Mouse (Mus musculus) liver, embryonic 16.5 days (tissue): ENCODE results near the gene Mthfd2. TPM values are rescaled to one million over a fixed set of nuclear protein-coding genes. Genes with fewer than 3 reads are reported as not detected.
A peak's percentile ranks its signal among the peaks of the same experiment; 100 is the strongest.

Experiments used
- ATAC-seq: fragments of 200-750 bp; cut with Nextera tagmentation; 2 replicates; pipeline ENCODE4 v1.8.0; 2017; ENCODE audit warnings: low read depth, mild to moderate bottlenecking, moderate number of reproducible peaks, moderate library complexity
- H3K27ac ChIP-seq: fragments of 300-500 bp; sonication (generic); 2 replicates; pipeline ENCODE4 v1.5.1; 2014; ENCODE audit warnings: mild to moderate bottlenecking, low read length
- H3K27me3 ChIP-seq: fragments of 300-500 bp; sonication (generic); 2 replicates; pipeline ENCODE4 v1.6.1; 2014; ENCODE audit warnings: low read depth, low read length, mixed read lengths; ENCODE audit not compliant: control insufficient read depth, insufficient read depth
- H3K36me3 ChIP-seq: fragments of 300-500 bp; sonication (generic); 2 replicates; pipeline ENCODE4 v1.6.1; 2014; ENCODE audit warnings: mild to moderate bottlenecking; ENCODE audit not compliant: control insufficient read depth, insufficient read depth
- H3K4me1 ChIP-seq: fragments of 300-500 bp; sonication (generic); 2 replicates; pipeline ENCODE4 v1.6.1; 2014; ENCODE audit warnings: low read depth, low read length, mixed read lengths; ENCODE audit not compliant: control insufficient read depth
- H3K4me2 ChIP-seq: fragments of 300-500 bp; sonication (generic); 2 replicates; pipeline ENCODE4 v1.6.1; 2014; ENCODE audit warnings: low read depth, low read length, mixed read lengths
- H3K4me3 ChIP-seq: fragments of 300-500 bp; sonication (generic); 2 replicates; pipeline ENCODE4 v1.5.1; 2014; ENCODE audit warnings: low read depth, mild to moderate bottlenecking, low read length
- H3K9ac ChIP-seq: fragments of 300-500 bp; sonication (generic); 2 replicates; pipeline ENCODE4 v1.6.1; 2014; ENCODE audit warnings: low read depth, low read length
- H3K9me3 ChIP-seq: fragments of 300-500 bp; sonication (generic); replicated peaks from 2 replicates; pipeline ENCODE4 v1.6.1; 2016; ENCODE audit warnings: low read length; ENCODE audit not compliant: control insufficient read depth
- WGBS: fragments of 180-500 bp; shearing (Covaris S2); extraction: QIAGEN DNeasy Blood & Tissue Kit; methylation state at CpG from one replicate; pipeline ENCODE4 v1.1.7; 2014; ENCODE audit not compliant: insufficient replicate concordance; 5-methylcytosine and 5-hydroxymethylcytosine counted together
- polyA plus RNA-seq: library from polyadenylated mRNA; unstranded; fragments of >200 nt; fragmentation: Nextera tagmentation; extraction: Ambion mirVana; gene quantifications from 2 replicates; pipeline ENCODE4 v1.2.1, GENCODE M21; 2015

The Mthfd2 gene
- polyA plus RNA-seq, 1 experiment from 2014 or later, result 59.6 TPM

DNA sequence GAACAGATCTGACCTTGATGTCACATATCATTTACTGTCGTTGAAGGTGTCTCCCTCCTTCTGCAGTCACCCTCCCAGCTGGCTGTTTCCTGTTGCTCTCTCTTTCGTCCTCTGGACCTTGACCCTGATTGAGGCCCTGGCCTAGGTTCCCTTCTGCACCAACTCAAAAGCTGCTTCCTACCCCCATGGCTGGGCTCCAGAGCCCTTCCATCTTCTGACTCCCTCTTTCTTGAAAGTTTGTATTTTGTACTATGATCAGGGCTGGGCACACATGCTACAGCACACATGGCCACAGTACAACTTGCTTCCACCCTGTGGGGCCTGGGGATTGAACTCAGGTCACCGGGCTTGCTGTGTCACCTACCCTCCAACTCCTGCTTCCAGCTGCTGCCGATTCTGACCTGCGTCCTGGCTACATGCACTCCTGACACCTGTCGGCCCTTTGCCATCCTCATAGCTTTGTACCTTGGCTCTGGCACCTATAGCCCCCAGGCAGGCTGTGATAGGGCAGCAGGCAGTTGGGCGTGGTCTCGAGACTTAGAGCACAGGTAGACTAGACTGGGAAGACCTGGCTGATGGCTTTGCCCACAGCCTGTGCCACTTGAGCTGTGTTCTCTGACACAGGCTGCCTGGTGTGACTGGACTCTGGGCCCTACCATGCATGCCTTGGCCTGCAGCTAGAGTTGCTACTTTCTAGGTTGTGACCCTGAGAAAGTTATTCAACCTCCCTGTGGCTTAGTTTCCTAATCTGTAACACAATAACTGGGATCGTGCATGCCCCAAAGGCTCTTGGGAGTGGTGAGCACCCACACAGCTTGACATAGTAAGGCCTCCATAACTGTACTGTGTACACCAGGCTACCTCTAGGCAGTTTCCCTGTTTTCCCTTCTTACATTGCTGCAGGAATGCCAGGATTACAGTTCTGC lies 29.4 kb upstream of the Mthfd2 start:
- Histone ChIP-seq H3K27ac (peak overlapping the region; percentile 43), H3K4me2 (no peak overlapping the region), H3K4me1 (peaks cover 49% of the 10 kb centered on the region), H3K9ac (no peak overlapping the region), H3K4me3 (no peak overlapping the region), H3K36me3 (peaks cover 54% of the 10 kb centered on the region), H3K27me3 (no peaks in the 10 kb centered on the region), H3K9me3 (no peaks in the 10 kb centered on the region)
- WGBS, result 73% methylated on average over 9 of the region's 9 CpGs
- no peak for ATAC-seq

DNA sequence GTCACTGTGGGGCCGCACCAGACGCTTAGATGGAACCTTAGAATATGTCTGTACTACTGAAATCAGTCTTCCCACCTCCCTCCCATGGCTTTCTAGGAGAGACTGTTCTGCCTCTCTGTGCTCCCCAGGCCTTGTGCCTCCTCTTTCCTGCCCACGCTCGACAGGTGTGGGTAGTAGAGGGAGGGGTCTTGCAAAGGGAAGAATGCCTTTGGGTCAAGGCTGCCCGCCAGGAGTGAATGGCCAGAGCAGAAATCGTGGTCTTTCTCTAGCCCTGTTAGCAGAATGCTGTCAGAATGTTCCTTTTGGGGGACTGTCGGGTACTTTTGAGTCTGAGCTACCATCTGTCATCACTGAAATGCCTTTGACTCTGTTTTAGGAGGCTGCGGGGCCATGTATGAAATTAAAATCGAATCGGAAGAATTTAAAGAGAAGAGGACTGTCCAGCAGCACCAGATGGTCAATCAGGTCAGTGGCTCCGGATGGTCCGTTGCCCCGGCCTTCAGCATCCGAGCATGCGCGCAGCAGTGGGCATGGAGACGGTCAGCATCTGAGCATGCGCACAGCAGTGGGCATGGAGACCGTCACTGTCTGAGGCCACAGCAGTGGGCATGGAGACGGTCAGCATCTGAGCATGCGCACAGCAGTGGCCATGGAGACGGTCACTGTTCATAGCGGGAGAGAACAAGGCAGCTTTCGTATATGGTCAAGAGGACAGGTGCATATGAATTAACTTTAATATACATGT lies 27.1 kb upstream of the Mthfd2 start:
- peak overlapping the region; percentile 92 for H3K4me3 ChIP-seq
- H3K4me1 ChIP-seq, result peaks cover 58% of the 10 kb centered on the region
- H3K27me3 ChIP-seq, result no peaks in the 10 kb centered on the region
- peaks cover 33% of the 10 kb centered on the region for H3K36me3 ChIP-seq
- WGBS, result 87% methylated on average over 24 of the region's 24 CpGs
- peak overlapping the region; percentile 98 for H3K9ac ChIP-seq
- H3K9me3 ChIP-seq, result no peaks in the 10 kb centered on the region
- peak overlapping the region; percentile 84 for H3K4me2 ChIP-seq
- peak overlapping the region; percentile 97 for H3K27ac ChIP-seq
- no peak for ATAC-seq

DNA sequence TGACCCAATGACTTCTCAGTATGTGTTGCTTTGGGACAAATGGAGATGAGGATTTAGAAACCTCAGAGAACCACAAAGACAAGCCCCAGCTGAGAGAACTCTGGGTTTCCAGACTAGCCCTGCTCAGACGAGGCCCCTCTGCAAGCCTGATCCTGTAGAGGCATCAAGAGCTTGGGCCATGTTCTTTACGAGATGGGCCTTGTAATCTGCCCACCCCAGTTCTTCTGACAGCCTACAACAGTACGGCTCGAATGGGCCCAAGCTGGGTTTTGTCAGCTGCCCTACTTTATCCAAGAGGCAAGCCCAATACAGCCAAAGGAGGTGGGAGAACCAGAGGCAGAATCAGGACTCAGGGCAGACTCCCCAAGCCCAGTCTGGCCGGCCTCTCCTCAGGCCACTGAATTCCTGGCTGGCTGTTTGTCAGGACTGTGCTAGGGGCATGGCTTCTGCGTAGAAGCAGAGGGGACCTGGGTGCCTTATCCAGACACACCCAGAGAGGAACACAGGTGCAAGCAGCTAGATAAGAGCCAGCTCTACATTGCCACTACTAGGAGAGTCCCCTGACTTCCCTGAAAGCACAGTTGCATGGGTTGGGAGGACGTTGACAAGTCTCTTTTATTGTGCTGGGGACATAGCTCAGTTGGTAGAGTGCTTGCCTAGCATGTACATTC lies 25.9 kb upstream of the Mthfd2 start:
- Histone ChIP-seq H3K27ac (peak overlapping the region; percentile 97), H3K9me3 (no peaks in the 10 kb centered on the region), H3K4me3 (peak overlapping the region; percentile 92), H3K4me2 (peak overlapping the region; percentile 84), H3K9ac (peak overlapping the region; percentile 98), H3K36me3 (peaks cover 25% of the 10 kb centered on the region), H3K4me1 (peaks cover 55% of the 10 kb centered on the region), H3K27me3 (no peaks in the 10 kb centered on the region)
- ATAC-seq, result peak; percentile 94
- 20% methylated on average over 7 of the region's 7 CpGs for WGBS

DNA sequence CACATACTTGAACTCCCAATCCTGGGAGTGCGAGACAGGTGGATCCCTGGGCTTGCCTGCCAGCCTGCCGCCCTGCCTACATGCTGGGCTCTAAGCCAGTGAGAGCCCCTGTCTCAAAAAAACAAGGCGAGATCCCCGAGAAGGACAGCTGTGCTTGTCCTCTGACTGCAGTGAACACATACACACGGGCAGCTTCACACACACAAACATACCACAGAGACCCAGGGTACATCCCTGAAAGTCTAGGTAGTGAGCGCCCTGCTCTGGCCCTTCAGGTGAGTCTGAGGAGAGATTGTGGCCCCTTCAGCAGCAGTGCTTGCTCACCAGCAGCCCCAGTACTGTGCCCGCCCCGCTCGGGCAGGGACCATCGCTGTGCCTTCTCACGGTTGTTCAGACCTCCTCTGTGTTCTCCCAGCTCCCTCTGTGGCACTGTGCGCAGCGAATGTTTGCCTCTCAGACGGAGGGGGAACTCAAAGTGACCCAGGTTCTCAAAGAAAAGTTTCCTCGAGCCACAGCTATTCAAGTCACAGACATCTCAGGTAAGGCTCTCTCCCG lies 25.2 kb upstream of the Mthfd2 start:
- Histone ChIP-seq H3K4me1 (peaks cover 51% of the 10 kb centered on the region), H3K36me3 (peaks cover 25% of the 10 kb centered on the region), H3K4me3 (peak overlapping the region; percentile 92), H3K9me3 (no peaks in the 10 kb centered on the region), H3K4me2 (peak overlapping the region; percentile 84), H3K27me3 (no peaks in the 10 kb centered on the region), H3K27ac (peak overlapping the region; percentile 97), H3K9ac (peak overlapping the region; percentile 98)
- 66% methylated on average over 16 of the region's 16 CpGs for WGBS
- no peak for ATAC-seq

DNA sequence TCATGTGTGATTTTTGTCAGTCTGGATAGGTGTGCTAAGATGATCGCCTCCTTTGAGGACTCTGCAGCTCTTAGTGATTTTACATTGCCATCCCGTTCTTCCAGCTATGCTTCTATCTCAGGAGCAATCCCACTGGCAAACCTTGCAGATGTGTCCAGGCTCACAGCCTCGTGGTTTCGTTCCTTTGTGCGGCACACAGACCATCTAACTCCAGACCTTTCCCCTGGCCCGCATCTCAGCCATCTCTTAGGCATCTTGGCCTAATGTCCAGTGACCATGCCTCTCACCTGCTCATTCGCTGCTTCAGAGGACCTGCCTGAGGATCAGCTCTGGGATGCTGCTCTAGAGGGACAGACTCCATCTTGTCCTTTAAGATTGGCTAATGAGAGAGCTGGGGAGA lies 24.5 kb upstream of the Mthfd2 start:
- peaks cover 49% of the 10 kb centered on the region for H3K4me1 ChIP-seq
- ATAC-seq, result no peak
- WGBS, result 70% methylated on average over 7 of the region's 7 CpGs

DNA sequence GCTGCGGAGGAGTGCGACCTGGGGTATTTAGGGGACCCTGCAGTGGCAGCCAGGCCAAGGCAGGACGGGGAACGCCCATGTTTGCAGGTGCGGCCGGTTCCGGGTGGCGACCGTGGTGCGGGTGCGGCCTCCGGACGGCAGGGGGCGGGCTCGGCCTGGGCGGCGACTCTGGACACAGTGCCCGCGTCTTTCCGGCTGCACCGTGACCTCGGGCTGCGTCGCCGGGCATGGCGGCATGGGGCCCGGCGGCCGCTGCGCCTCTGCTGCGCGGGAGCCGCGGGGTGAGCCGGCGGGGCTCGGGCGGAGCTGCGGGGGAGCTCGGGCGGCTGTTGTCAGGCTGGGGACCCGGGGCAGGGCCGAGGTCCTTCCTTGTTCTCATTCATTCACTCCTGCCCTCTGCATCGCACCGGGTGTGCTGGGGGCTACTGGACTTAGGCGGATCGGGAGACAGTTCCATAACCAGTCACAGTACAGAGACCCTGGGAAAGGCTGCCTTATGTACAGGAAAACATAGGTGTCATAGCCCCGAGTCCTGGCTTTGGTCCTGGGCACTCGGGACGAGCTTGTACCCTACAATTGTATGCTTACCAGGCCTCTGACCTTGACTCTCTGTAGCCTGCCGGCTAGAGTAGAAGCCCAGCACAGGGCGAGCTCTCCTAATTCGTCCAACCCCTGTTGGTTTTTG lies 23.7 kb upstream of the Mthfd2 start:
- Histone ChIP-seq H3K4me2 (peak overlapping the region; percentile 84), H3K9ac (peak overlapping the region; percentile 98), H3K36me3 (peaks cover 16% of the 10 kb centered on the region), H3K9me3 (no peaks in the 10 kb centered on the region), H3K27ac (peak overlapping the region; percentile 97), H3K4me1 (peaks cover 42% of the 10 kb centered on the region), H3K27me3 (no peaks in the 10 kb centered on the region), H3K4me3 (peak overlapping the region; percentile 92)
- peak; percentile 82 for ATAC-seq
- under 1% methylated on average over 53 of the region's 53 CpGs for WGBS

More for the DNA sequence above, 24.5 kb upstream of the Mthfd2 start:
- Histone ChIP-seq H3K27ac (peak overlapping the region; percentile 97), H3K4me3 (peak overlapping the region; percentile 92), H3K4me2 (peak overlapping the region; percentile 84), H3K36me3 (peaks cover 22% of the 10 kb centered on the region), H3K9ac (peak overlapping the region; percentile 98), H3K27me3 (no peaks in the 10 kb centered on the region), H3K9me3 (no peaks in the 10 kb centered on the region)

DNA sequence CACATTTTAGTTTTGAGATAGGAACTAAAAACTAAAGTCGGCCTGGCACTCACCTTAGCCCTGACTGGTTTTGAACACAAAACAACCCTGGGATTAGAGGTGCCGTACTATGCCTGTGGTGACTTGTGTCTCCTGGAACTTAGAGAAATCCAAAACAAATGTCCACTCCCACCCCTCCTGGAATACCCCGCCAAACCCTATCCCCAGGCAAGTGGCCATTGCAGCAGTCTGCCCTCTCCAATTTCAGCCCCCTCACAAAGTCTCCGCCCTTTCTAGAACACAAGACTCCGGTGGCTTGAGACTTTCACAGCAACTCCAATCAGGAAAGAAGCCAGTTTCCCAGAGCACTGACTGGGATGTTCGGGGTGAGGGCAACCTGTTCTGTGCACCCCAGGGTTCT lies 23.2 kb upstream of the Mthfd2 start, which contains the start of gene Bola3:
Bola3 (plus strand) TSS at position 275 of the 400 bp plus-strand sequence.
- H3K27me3 ChIP-seq, result no peaks in the 10 kb centered on the region
- no peak for ATAC-seq
- no peaks in the 10 kb centered on the region for H3K9me3 ChIP-seq
- H3K27ac ChIP-seq, result peak within 1 kb of the TSS; percentile 97
- peaks cover 11% of the 10 kb centered on the region for H3K36me3 ChIP-seq
- H3K9ac ChIP-seq, result peak within 1 kb of the TSS; percentile 98
- peak within 1 kb of the TSS; percentile 84 for H3K4me2 ChIP-seq
- H3K4me1 ChIP-seq, result peaks cover 40% of the 10 kb centered on the region
- peak within 1 kb of the TSS; percentile 92 for H3K4me3 ChIP-seq
- WGBS, result 36% methylated on average over 6 of the region's 6 CpGs

DNA sequence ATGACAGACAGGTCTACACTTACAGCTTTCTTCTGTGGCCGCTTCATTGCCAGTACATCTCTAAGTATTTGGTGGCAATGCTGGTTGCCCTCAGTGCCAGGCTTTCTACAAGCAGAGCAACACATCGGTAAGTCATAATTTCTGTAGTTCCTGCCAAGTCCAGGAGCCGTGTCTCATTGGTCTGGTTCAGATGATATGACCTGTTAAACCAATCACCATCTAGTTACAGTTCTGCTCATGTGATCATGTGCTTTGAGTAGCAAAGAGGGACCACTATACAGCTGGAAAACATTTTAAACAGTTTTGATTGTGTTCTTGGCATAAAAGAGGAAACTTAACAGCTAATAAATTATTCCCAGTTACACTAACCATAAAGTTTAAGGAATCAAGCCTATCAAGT lies 22.2 kb upstream of the Mthfd2 start:
- no peak overlapping the region for H3K4me3 ChIP-seq
- no peak overlapping the region for H3K4me2 ChIP-seq
- no peaks in the 10 kb centered on the region for H3K27me3 ChIP-seq
- H3K4me1 ChIP-seq, result peaks cover 30% of the 10 kb centered on the region
- H3K9ac ChIP-seq, result no peak overlapping the region
- H3K27ac ChIP-seq, result no peak overlapping the region
- WGBS, result 74% methylated on average over 3 of the region's 3 CpGs
- H3K9me3 ChIP-seq, result no peaks in the 10 kb centered on the region
- peaks cover 3% of the 10 kb centered on the region for H3K36me3 ChIP-seq
- ATAC-seq, result no peak
